Mouse (Mus musculus) frontal cortex, postnatal 10 days (tissue): Measurements from ENCODE around the gene Bak1.
A peak's percentile ranks its signal among the peaks of the same experiment; 100 is the strongest.
"Not testable (repeated sequence)": the region's sequence is repeated elsewhere in the genome, so short reads cannot be mapped to it uniquely, and the experiment has no call there.

Experiments used
- DNase-seq, 2 experiments: peaks; one replicate each; pipeline ENCODE4 v3.0.0; 2022; ENCODE audit warnings: low spot score in 2 of 2, mixed read lengths in 1 of 2

Gene Bak1

GRCm38 (mm10) chr17:26981050-26981449, 47.8 kb downstream of the Bak1 start:
- DNase-seq, result no peak

- DNase-seq, result no peak
Measured at GRCm38 (mm10) chr17:26979426-26979825, 49.4 kb downstream of the Bak1 start.

GRCm38 (mm10) chr17:26977354-26977753, 51.5 kb downstream of the Bak1 start:
- DNase-seq, result not testable (repeated sequence)

GRCm38 (mm10) chr17:26975415-26975814, 53.4 kb downstream of the Bak1 start:
- no peak for DNase-seq

- DNase-seq, result no peak
Measured at GRCm38 (mm10) chr17:26974547-26974946, 54.3 kb downstream of the Bak1 start.

GRCm38 (mm10) chr17:26972703-26973574, 55.9 kb downstream of the Bak1 start, which contains the start of gene Zbtb9:
Zbtb9 (plus strand) TSS chr17:26973167.
- DNase-seq, result peak; percentile 94 to 95

- no peak for DNase-seq
Measured at GRCm38 (mm10) chr17:26972107-26972506, 56.7 kb downstream of the Bak1 start.

GRCm38 (mm10) chr17:26971247-26971905, 57.4 kb downstream of the Bak1 start:
- peak in 1 of 2 experiments; percentile 13 for DNase-seq

GRCm38 (mm10) chr17:26970221-26970620, 58.6 kb downstream of the Bak1 start:
- DNase-seq, result peak in 1 of 2 experiments; percentile 8
